Mouse (Mus musculus) gastrocnemius, adult 8-10 months (tissue): ENCODE results near the gene App. TPM values are rescaled to one million over a fixed set of nuclear protein-coding genes. Genes with fewer than 3 reads are reported as not detected.

Source experiments
- DNase-seq, 2 experiments: peaks; one replicate each; pipeline ENCODE4 v3.0.0; 2022; ENCODE audit warnings: low spot score in 2 of 2
- total RNA-seq, 4 experiments: library from RNA; stranded (reverse); gene quantifications; 2 replicates each; pipeline ENCODE4 v1.2.4; 2022

The App gene
- total RNA-seq, 4 experiments from 2014 or later: 55.2 to 84.5 (median 64.2) TPM

- no peak for DNase-seq
Measured at GRCm38 (mm10) chr16:84902995-84903394, 270.6 kb downstream of the App start.
